Mouse (Mus musculus) frontal cortex, adult 2 months (tissue): ENCODE results near the gene Dus2. TPM values are rescaled to one million over a fixed set of nuclear protein-coding genes. Genes with fewer than 3 reads are reported as not detected.

Experiments
- DNase-seq, 2 experiments: peaks; one replicate each; pipeline ENCODE4 v3.0.0; 2022; ENCODE audit warnings: low spot score in 1 of 2; ENCODE audit errors: extremely low spot score in 1 of 2
- polyA plus RNA-seq: library from polyadenylated mRNA; depleted of rRNA; stranded (reverse); fragments of >200 nt; gene quantifications from 2 replicates; pipeline ENCODE4 v1.2.3, GENCODE M21; 2012

Dus2 gene
- polyA plus RNA-seq, 1 experiment, result 27.1 TPM

GRCm38 (mm10) chr8:106040218-106040617 lies 49.1 kb downstream of the Dus2 start:
- DNase-seq, result no peak

- DNase-seq, result no peak
Measured at GRCm38 (mm10) chr8:106043055-106043454, 51.9 kb downstream of the Dus2 start.

- DNase-seq, result no peak
Measured at GRCm38 (mm10) chr8:106044151-106044550, 53.0 kb downstream of the Dus2 start.

- DNase-seq, result no peak
Measured at GRCm38 (mm10) chr8:106046872-106047559, 55.9 kb downstream of the Dus2 start.

- no peak for DNase-seq
Measured at GRCm38 (mm10) chr8:106047854-106048630, 56.9 kb downstream of the Dus2 start.

- no peak for DNase-seq
Measured at GRCm38 (mm10) chr8:106049840-106050239, 58.7 kb downstream of the Dus2 start.

GRCm38 (mm10) chr8:106051068-106051467 lies 59.9 kb downstream of the Dus2 start:
- DNase-seq, result no peak

GRCm38 (mm10) chr8:106052510-106053089 lies 61.5 kb downstream of the Dus2 start:
- DNase-seq, result no peak

GRCm38 (mm10) chr8:106054190-106054811 lies 63.2 kb downstream of the Dus2 start:
- DNase-seq, result no peak

GRCm38 (mm10) chr8:106055038-106055437 lies 63.9 kb downstream of the Dus2 start:
- no peak for DNase-seq

- no peak for DNase-seq
Measured at GRCm38 (mm10) chr8:106056455-106056982, 65.4 kb downstream of the Dus2 start.

GRCm38 (mm10) chr8:106058731-106059612 lies 67.8 kb downstream of the Dus2 start, which contains the start of gene Nfatc3:
Gene Nfatc3, plus strand, starts transcription at chr8:106058840.
- DNase-seq, result peak; percentile 94 to 95

- DNase-seq, result peak in 1 of 2 experiments; percentile 34
Measured at GRCm38 (mm10) chr8:106059613-106060371, 68.7 kb downstream of the Dus2 start.

GRCm38 (mm10) chr8:106060521-106060920 lies 69.4 kb downstream of the Dus2 start:
- no peak for DNase-seq

- DNase-seq, result no peak
Measured at GRCm38 (mm10) chr8:106061686-106062085, 70.5 kb downstream of the Dus2 start.

GRCm38 (mm10) chr8:106063046-106063445 lies 71.9 kb downstream of the Dus2 start:
- no peak for DNase-seq

- peak in 1 of 2 experiments; percentile 45 for DNase-seq
Measured at GRCm38 (mm10) chr8:106066721-106067120, 75.6 kb downstream of the Dus2 start.

- DNase-seq, result peak in 1 of 2 experiments; percentile 41
Measured at GRCm38 (mm10) chr8:106069565-106069964, 78.4 kb downstream of the Dus2 start.

- DNase-seq, result no peak
Measured at GRCm38 (mm10) chr8:106072113-106072512, 81.0 kb downstream of the Dus2 start.
